Mouse (Mus musculus) forebrain, embryonic 15.5 days (tissue): ENCODE results near the gene Rwdd1. TPM values are rescaled to one million over a fixed set of nuclear protein-coding genes. Genes with fewer than 3 reads are reported as not detected.
"Not testable (repeated sequence)": the region's sequence is repeated elsewhere in the genome, so short reads cannot be mapped to it uniquely, and the experiment has no call there.

Experiments
- ATAC-seq: fragments of 200-750 bp; cut with Nextera tagmentation; replicated peaks from 2 replicates; pipeline ENCODE4 v1.8.0; 2017; ENCODE audit warnings: mild to moderate bottlenecking, moderate TSS enrichment, moderate library complexity
- H3K27ac ChIP-seq: fragments of 300-500 bp; sonication (generic); replicated peaks from 2 replicates; pipeline ENCODE4 v1.5.1; 2015; ENCODE audit warnings: mild to moderate bottlenecking, inconsistent platforms
- H3K27me3 ChIP-seq: fragments of 300-500 bp; sonication (generic); 2 replicates; pipeline ENCODE4 v1.6.1; 2015; ENCODE audit warnings: inconsistent platforms
- H3K36me3 ChIP-seq: fragments of 300-500 bp; sonication (generic); 2 replicates; pipeline ENCODE4 v1.6.1; 2015; ENCODE audit warnings: mild to moderate bottlenecking, inconsistent platforms
- H3K4me1 ChIP-seq: fragments of 300-500 bp; sonication (generic); 2 replicates; pipeline ENCODE4 v1.6.1; 2015; ENCODE audit warnings: inconsistent platforms
- H3K4me2 ChIP-seq: fragments of 300-500 bp; sonication (generic); replicated peaks from 2 replicates; pipeline ENCODE4 v1.6.1; 2015; ENCODE audit warnings: mild to moderate bottlenecking, inconsistent platforms
- H3K4me3 ChIP-seq: fragments of 300-500 bp; sonication (generic); 2 replicates; pipeline ENCODE4 v1.5.1; 2015; ENCODE audit warnings: mild to moderate bottlenecking, inconsistent platforms
- H3K9ac ChIP-seq: fragments of 300-500 bp; sonication (generic); replicated peaks from 2 replicates; pipeline ENCODE4 v1.6.1; 2015; ENCODE audit warnings: mild to moderate bottlenecking, inconsistent platforms
- H3K9me3 ChIP-seq: fragments of 300-500 bp; sonication (generic); 2 replicates; pipeline ENCODE4 v1.6.1; 2016; ENCODE audit warnings: inconsistent platforms
- WGBS: fragments of 180-500 bp; shearing (Covaris S2); methylation state at CpG from one replicate; pipeline ENCODE4 v1.1.7; 2015; ENCODE audit warnings: mixed read lengths; 5-methylcytosine and 5-hydroxymethylcytosine counted together
- polyA plus RNA-seq: library from polyadenylated mRNA; unstranded; fragments of >200 nt; fragmentation: Nextera tagmentation; extraction: Ambion mirVana; gene quantifications from 2 replicates; pipeline ENCODE4 v1.2.1, GENCODE M21; 2015

The Rwdd1 gene
- polyA plus RNA-seq, 1 experiment from 2014 or later: 127 TPM

DNA sequence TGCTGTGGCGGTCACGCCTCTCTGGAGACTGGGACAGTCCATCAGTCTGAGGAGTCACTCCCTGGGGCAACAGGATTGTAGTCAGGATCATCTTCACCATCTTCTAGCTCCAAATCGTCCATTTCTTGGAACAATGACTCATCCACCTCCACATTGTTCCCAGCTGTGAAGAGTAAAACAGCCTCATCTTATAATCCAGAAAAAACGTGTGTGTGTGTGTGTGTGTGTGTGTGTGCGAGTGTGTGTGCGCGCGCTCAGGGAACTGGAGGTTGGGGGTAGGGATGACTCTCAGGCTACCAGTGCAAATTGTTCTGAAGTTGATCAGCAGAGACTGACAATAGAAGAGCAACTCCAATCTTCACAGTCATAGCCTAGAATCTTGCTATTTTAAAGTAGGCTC, 22.7 kb downstream of the Rwdd1 start:
- not testable (repeated sequence) for H3K4me1 ChIP-seq, H3K27me3 ChIP-seq, H3K4me2 ChIP-seq, H3K9me3 ChIP-seq, ATAC-seq, H3K27ac ChIP-seq, H3K4me3 ChIP-seq, H3K9ac ChIP-seq
- WGBS: 94% methylated on average over 6 of the region's 8 CpGs
- peaks cover 72% of the 10 kb centered on the region for H3K36me3 ChIP-seq

DNA sequence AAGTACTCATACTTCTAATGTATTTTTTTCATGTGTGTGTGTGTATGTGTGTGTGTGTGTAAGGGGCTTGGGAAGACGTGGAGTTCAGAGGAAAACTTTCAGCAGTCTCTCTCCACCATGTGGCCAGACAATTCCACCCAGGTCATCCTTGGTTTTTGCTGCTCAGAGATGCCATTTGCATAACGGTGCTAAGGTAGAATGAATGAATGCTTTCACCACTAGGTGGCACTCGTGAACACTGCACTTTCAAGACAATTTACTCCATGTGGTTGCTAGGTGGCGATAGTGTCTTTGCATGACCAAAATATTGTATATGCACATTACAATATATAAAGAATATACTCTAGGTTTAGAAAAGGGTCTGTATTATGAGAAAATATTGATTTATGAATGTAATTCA, 32.7 kb downstream of the Rwdd1 start:
- no peak overlapping the region for H3K9ac ChIP-seq
- no peaks in the 10 kb centered on the region for H3K27me3 ChIP-seq
- no peak overlapping the region for H3K4me2 ChIP-seq
- H3K9me3 ChIP-seq: no peaks in the 10 kb centered on the region
- no peaks in the 10 kb centered on the region for H3K4me1 ChIP-seq
- 21% methylated on average over 4 of the region's 4 CpGs for WGBS
- ATAC-seq: peak; percentile 80
- H3K27ac ChIP-seq: no peak overlapping the region
- peaks cover 9% of the 10 kb centered on the region for H3K36me3 ChIP-seq
- H3K4me3 ChIP-seq: no peak overlapping the region

DNA sequence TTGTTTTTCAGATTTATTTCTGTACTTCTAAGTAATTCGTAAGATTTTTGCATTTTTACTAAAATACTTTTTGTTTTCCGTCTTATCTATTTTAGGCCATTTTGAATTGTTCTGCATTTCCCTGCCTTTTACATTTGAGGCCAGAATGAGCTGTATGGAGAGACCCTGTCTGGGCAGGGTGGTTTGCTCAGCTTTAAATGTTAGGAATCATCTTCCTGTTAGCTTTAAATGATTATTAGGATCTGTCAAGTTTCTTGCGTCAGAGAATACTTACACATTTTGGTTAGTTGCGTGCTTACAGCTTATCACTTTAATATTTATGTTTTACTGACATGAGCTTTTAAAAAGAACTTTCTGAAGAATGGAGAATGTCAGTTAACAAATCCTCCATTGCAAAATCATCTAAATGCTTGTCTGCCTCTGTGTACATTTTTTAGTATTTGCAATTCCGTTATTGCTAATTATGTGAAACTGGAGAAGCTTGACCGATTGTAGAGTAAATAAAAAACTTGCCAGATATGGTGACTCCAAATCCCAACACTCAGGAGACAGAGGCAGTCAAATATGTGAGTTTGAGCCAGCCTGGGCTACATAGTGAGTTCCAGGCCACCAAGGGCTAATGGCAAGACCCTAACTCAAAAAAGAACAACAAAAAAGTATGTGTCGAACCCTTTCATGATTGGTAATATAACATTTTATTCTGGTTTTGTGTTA, 44.5 kb downstream of the Rwdd1 start:
- Histone ChIP-seq H3K4me2 (no peak overlapping the region), H3K27ac (no peak overlapping the region), H3K4me3 (no peak overlapping the region), H3K9me3 (0 out of 2 replicates have a peak, but pooled peaks cover 3% of the 10 kb centered on the region), H3K9ac (no peak overlapping the region), H3K27me3 (no peaks in the 10 kb centered on the region), H3K36me3 (no peaks in the 10 kb centered on the region), H3K4me1 (no peaks in the 10 kb centered on the region)
- no peak for ATAC-seq
- WGBS: 94% methylated on average over 7 of the region's 7 CpGs

DNA sequence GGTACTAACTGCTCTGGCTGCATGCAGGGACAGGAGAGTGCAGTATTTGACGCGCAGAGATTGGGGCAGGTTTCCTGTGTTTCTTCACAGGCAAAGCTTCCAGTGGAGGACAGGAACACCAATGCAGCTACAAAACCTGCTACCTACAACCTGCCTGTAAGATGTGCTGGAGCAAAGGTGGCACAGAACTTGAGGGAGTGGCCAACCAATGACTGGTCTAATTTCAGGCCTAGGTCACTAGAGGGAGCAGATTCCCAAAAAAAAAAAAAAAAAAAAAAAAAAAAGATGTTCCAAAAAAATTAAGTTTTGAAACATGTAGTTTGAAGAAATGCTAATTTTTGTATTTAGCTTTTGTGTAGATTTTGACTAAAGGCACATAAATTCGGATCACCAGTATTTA, 66.9 kb downstream of the Rwdd1 start:
- no peak for ATAC-seq
- Histone ChIP-seq H3K4me2 (no peak overlapping the region), H3K4me1 (peaks cover 18% of the 10 kb centered on the region), H3K4me3 (no peak overlapping the region), H3K27me3 (no peaks in the 10 kb centered on the region), H3K9ac (no peak overlapping the region), H3K36me3 (peaks cover 8% of the 10 kb centered on the region; the same call in 1 of the 2 replicates), H3K9me3 (no peaks in the 10 kb centered on the region), H3K27ac (no peak overlapping the region)
- WGBS: 84% methylated on average over 3 of the region's 3 CpGs

DNA sequence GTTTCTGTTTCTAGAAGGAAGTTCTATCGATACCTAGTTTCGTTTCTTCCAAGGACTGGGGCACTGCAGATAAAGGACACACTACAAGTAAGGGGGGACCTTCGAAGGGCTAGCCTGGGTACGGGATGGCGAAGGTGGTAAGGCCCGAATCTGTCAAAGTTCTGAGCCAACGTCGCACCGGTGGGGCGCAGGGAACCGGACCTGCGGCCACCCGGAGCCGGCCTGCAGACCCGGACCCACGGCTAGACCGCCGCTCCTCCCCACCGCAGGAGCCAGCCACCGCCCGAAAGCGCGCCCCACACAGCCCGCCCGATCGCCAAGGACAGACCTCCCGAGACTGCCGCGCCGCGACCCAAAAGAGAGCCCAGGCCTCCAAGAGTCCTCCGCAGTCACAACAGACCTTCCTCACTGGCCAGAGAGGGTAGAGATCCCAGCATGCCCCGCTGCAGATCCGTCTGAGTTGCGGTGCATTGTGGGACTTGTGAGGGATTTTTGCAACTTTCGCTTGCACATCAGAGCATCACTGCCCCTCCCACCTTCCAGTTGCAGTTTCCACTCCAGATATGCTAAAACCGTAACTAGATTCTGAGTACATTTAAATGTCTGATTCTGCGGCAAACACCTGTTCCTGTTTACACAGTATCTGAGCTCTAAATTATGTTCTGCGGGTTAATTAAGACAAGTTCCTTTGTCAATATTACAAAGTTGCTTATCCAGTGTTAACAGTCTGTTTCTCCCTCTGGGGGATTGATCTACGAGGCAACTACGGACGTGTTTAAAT, 68.4 kb downstream of the Rwdd1 start, which contains the start of gene Zup1:
Gene Zup1 (minus strand): TSS at position 467 of the 781 bp plus-strand sequence.
- Histone ChIP-seq H3K9ac (peak within 1 kb of the TSS; percentile 97), H3K27ac (peak within 1 kb of the TSS; percentile 76), H3K4me2 (peak within 1 kb of the TSS; percentile 68), H3K9me3 (no peaks in the 10 kb centered on the region), H3K4me1 (peaks cover 18% of the 10 kb centered on the region), H3K27me3 (no peaks in the 10 kb centered on the region), H3K36me3 (peaks cover 8% of the 10 kb centered on the region; the same call in 1 of the 2 replicates), H3K4me3 (peak within 1 kb of the TSS; percentile 84)
- peak; percentile 98 for ATAC-seq
- 2% methylated on average over 42 of the region's 42 CpGs for WGBS

Other genes with a start within 250 kb of the Rwdd1 start
- gene Sult3a2, start 232.9 kb downstream of the Rwdd1 start, polyA plus RNA-seq: not detected in 2 replicates
- gene Sult3a1, start 161.9 kb downstream of the Rwdd1 start, polyA plus RNA-seq: not detected in 2 replicates
- gene Rsph4a, start 114.5 kb downstream of the Rwdd1 start, polyA plus RNA-seq: 0.37 and 0.93 TPM in 2 replicates
- 21.0 and 22.8 TPM in 2 replicates for gene Zup1, start 68.4 kb downstream of the Rwdd1 start, polyA plus RNA-seq
- not detected in 2 replicates for gene Trappc3l, start 18.0 kb upstream of the Rwdd1 start, polyA plus RNA-seq
- gene Calhm4, start 24.7 kb upstream of the Rwdd1 start, polyA plus RNA-seq: not detected in 2 replicates
- gene Calhm5, start 76.9 kb upstream of the Rwdd1 start, polyA plus RNA-seq: 0.31 and 0.37 TPM in 2 replicates
- gene Calhm6, start 108.4 kb upstream of the Rwdd1 start, polyA plus RNA-seq: 0.34 and 0.42 TPM in 2 replicates
- gene Dse, start 188.1 kb upstream of the Rwdd1 start, polyA plus RNA-seq: 4.3 and 4.7 TPM in 2 replicates